Mouse (Mus musculus) olfactory bulb, adult 2 months (tissue): ENCODE results near the gene Gss. TPM values are rescaled to one million over a fixed set of nuclear protein-coding genes. Genes with fewer than 3 reads are reported as not detected.
"Not testable (repeated sequence)": the region's sequence is repeated elsewhere in the genome, so short reads cannot be mapped to it uniquely, and the experiment has no call there.

Source experiments
- H3K27ac ChIP-seq: fragments of 200-500 bp; 2 replicates; pipeline ENCODE4 v1.5.1; 2012; ENCODE audit warnings: low read depth, low read length; ENCODE audit not compliant: insufficient read depth
- H3K4me1 ChIP-seq: fragments of 200-500 bp; 2 replicates; pipeline ENCODE4 v1.6.1; 2012; ENCODE audit warnings: low read length; ENCODE audit not compliant: control insufficient read depth, insufficient read depth
- H3K4me3 ChIP-seq: fragments of 200-500 bp; 2 replicates; pipeline ENCODE4 v1.5.1; 2012; ENCODE audit warnings: mild to moderate bottlenecking, low read depth, low read length, moderate library complexity; ENCODE audit not compliant: insufficient read depth
- CTCF ChIP-seq: fragments of 200-500 bp; IDR thresholded peaks from 2 replicates; pipeline ENCODE4 v1.5.1; 2012; ENCODE audit warnings: low read depth, mild to moderate bottlenecking, low read length, moderate library complexity; ENCODE audit not compliant: insufficient read depth
- POLR2A ChIP-seq: fragments of 200-500 bp; IDR thresholded peaks from 2 replicates; pipeline ENCODE4 v1.6.1; 2012; ENCODE audit warnings: mild to moderate bottlenecking, low read depth, low read length, moderate library complexity; ENCODE audit not compliant: insufficient read depth
- WGBS: fragments of 180-500 bp; shearing (Covaris S2); methylation state at CpG from one replicate; pipeline ENCODE4 v1.1.7; 2018; 5-methylcytosine and 5-hydroxymethylcytosine counted together
- polyA plus RNA-seq: library from polyadenylated mRNA; stranded (reverse); fragments of >200 nt; gene quantifications from 2 replicates; pipeline ENCODE4 v1.2.4, GENCODE M21; 2012; ENCODE audit warnings: low replicate concordance; ENCODE audit not compliant: missing spikeins, insufficient read depth, insufficient read length

Gene Gss
- polyA plus RNA-seq, 1 experiment: not detected

- WGBS: 92% methylated on average over 6 of the region's 6 CpGs
- TF ChIP-seq CTCF (no peak), POLR2A (no peak)
These were observed 31.4 kb upstream of the Gss start for GRCm38 (mm10) chr2:155623996-155624395.

GRCm38 (mm10) chr2:155622606-155623005 is 30.0 kb upstream of the Gss start:
- no peak overlapping the region for H3K4me3 ChIP-seq
- H3K4me1 ChIP-seq: peaks cover 4% of the 10 kb centered on the region; the same call in 1 of the 2 replicates
- no peak overlapping the region for H3K27ac ChIP-seq
- 26% methylated on average over 11 of the region's 11 CpGs for WGBS
- TF ChIP-seq POLR2A (no peak), CTCF (no peak)

More at GRCm38 (mm10) chr2:155623996-155624395, 31.4 kb upstream of the Gss start:
- peaks cover 11% of the 10 kb centered on the region for H3K4me1 ChIP-seq
- no peak overlapping the region for H3K27ac ChIP-seq
- no peak overlapping the region for H3K4me3 ChIP-seq

DNA sequence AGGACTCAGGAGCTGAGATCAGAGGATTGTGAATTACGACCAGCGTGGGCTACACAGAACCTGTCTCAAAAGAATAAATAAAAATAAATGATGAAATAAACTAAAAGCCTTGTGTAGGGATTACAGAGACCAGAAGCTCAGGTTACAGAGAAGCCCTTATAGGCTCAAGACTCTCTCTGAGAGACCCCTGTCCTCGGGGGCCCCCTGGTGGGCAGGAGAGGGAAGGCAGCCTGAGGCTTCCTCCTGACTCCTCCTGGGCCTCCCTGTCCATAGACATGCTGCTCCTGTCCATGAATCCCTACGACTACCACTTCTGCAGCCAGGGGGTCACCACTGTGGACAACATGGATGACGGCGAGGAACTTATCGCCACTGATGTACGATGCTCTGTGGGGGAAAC is 27.2 kb upstream of the Gss start:
- TF ChIP-seq POLR2A: no peak
- TF ChIP-seq CTCF: peak; percentile 94
- Histone ChIP-seq H3K4me3 (no peak overlapping the region), H3K27ac (no peak overlapping the region), H3K4me1 (no peaks in the 10 kb centered on the region)
- WGBS: 20% methylated on average over 8 of the region's 8 CpGs

DNA sequence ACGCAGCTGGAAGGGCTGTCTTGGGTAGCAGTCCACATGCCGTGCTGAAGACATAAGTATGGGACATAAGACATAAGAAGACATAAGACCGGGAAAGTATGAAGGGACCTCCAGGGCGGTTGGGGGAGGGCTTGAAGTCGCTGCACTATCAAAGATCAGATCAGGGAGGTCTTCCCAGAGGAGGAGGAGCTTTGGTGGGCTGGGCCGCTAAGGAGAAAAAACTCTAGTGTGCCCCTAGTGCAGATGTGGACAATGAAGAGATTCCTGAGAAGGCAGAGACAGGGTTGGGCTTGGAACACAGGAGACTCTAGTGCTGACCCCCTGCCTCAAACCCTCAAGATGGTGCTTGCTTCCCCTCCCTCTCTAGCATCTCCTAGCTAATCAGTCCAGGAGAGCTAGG is 24.4 kb upstream of the Gss start:
- TF ChIP-seq POLR2A (no peak), CTCF (no peak)
- H3K27ac ChIP-seq: no peak overlapping the region
- WGBS: 54% methylated on average over 6 of the region's 6 CpGs
- H3K4me1 ChIP-seq: peaks cover 7% of the 10 kb centered on the region
- H3K4me3 ChIP-seq: no peak overlapping the region

GRCm38 (mm10) chr2:155613953-155614352 is 21.3 kb upstream of the Gss start:
- TF ChIP-seq CTCF (no peak), POLR2A (no peak)
- H3K4me3 ChIP-seq: no peak overlapping the region
- H3K4me1 ChIP-seq: peaks cover 7% of the 10 kb centered on the region
- no peak overlapping the region for H3K27ac ChIP-seq
- WGBS: 79% methylated on average over 8 of the region's 8 CpGs

- no peak overlapping the region for H3K27ac ChIP-seq
- TF ChIP-seq CTCF: no peak
- no peak for TF ChIP-seq POLR2A
- peaks cover 7% of the 10 kb centered on the region for H3K4me1 ChIP-seq
- H3K4me3 ChIP-seq: peak overlapping the region; percentile 31
- WGBS: 10% methylated on average over 20 of the region's 20 CpGs
These were observed 20.7 kb upstream of the Gss start for GRCm38 (mm10) chr2:155613326-155613755.

DNA sequence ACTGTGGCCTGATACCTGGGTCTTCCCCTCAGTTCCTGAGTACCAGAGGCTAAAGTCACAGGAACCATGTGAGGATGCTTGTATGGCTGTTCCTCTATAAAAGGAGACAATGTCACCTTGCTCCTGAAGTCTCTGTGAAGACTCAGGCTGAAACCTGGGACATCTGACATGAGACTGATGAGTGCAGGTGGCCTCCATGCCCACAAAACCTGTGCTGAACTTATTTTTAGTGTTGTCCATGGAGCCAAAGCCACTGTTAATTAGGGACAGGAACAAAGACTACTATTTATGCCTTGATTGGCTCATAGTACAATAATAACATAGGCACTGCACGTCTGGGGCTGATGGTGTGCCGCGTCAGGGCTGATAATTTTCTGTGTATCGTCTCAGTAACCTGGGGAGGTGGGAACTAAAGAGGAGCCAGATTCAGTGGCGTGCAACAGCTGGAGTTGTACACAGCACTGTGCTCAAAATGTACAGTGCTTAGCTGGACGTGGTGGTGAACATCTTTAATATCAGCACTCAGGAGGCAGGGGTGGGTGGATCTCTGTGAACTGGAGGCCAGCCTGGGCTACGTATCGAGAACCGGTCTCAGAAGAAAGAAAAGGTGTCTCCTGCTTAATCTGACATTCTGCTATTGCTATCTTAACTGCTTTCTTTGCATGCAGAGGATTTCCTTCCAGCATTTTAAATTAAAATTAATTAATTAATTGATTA is 19.4 kb upstream of the Gss start:
- WGBS: 85% methylated on average over 9 of the region's 9 CpGs
- no peak for TF ChIP-seq CTCF
- no peak for TF ChIP-seq POLR2A
- Histone ChIP-seq H3K4me3 (no peak overlapping the region), H3K27ac (no peak overlapping the region), H3K4me1 (peaks cover 7% of the 10 kb centered on the region)

GRCm38 (mm10) chr2:155610978-155611377 is 18.4 kb upstream of the Gss start, which contains the start of gene Myh7b:
Myh7b (plus strand) TSS chr2:155611212.
- Histone ChIP-seq H3K4me1 (peaks cover 12% of the 10 kb centered on the region), H3K4me3 (no peak within 1 kb of the TSS), H3K27ac (no peak within 1 kb of the TSS)
- 54% methylated on average over 4 of the region's 4 CpGs for WGBS
- TF ChIP-seq CTCF (no peak), POLR2A (no peak)

DNA sequence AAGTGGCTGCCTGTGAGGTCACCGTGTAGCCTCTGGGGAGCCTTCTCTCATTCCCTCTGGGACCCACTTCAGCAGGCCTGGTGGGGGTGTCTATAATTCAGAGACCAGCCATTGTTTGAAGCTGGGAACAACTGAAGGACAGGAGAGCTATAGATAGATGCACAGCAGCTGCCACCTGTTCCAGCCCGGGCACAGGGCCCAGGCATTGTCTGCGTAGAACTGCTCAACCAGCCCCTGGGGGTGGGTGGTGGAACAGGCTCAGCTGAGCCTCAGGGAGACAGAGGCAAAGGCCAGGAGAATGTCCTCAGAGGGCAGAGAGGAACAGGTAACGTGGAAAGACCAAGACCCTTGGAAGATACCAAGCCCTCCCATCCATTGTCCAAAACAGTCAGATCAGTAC is 13.8 kb upstream of the Gss start:
- WGBS: 70% methylated on average over 4 of the region's 4 CpGs
- Histone ChIP-seq H3K4me3 (no peak overlapping the region), H3K27ac (no peak overlapping the region), H3K4me1 (peaks cover 9% of the 10 kb centered on the region; the same call in 1 of the 2 replicates)
- no peak for TF ChIP-seq POLR2A
- TF ChIP-seq CTCF: no peak

DNA sequence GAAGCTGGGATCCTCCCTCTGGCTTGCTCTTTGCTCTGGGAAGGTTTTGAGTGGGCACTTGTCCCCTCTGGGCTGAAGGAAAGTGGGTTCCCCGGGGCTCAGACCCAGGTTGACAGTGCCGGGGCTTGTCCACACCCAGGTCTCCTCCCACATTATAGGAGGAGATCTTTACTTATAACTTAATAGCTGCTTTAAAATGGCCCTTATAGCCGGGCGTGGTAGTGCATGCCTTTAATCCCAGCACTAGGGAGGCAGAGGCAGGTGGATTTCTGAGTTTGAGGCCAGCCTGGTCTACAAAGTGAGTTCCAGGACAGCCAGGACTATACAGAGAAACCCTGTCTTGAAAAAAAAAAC is 12.6 kb upstream of the Gss start:
- not testable (repeated sequence) for H3K27ac ChIP-seq, H3K4me3 ChIP-seq, H3K4me1 ChIP-seq
- WGBS: 88% methylated on average over 4 of the region's 4 CpGs
